Mouse (Mus musculus): ENCODE results near the gene Il1rapl1. TPM values are rescaled to one million over a fixed set of nuclear protein-coding genes. Genes with fewer than 3 reads are reported as not detected.

Il1rapl1 gene
- polyA plus RNA-seq (2014; fragmentation: Illumina TruSeq; extraction: RNeasy Lipid Tissue Mini Kit (QIAGEN cat#74804); ENCODE audit: low read depth, low replicate concordance), result not detected

DNA sequence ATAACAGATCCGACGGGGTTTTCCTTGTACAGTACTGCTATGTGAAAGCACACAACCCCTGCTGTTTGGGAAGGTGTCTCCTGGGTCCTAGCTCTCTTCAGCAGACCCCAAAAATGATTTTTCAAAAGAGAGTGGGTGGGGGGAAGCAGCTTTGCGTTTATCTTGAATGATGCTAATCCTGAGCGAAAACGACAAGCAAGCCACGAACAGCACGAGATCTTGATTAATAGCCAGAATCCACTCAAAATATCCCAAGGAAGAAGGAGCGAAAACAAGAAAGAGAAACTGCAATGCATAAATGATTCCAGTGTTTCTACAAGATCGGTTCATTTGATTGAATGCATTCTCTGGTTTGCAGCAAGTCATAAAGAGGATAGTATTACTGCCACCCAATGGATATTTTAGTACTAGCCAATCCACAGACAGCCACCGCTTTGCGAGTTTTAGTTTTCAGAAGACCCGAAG lies at the start of gene Il1rapl1:
TSS of gene Il1rapl1 (minus strand) at position 37 of the 465 bp plus-strand sequence.

Data from adipose tissue, adult 10 weeks (tissue).